Mouse (Mus musculus) cerebellum, adult 2 months (tissue): ENCODE measurements around the gene Herpud1. TPM values are rescaled to one million over a fixed set of nuclear protein-coding genes. Genes with fewer than 3 reads are reported as not detected.
"Not testable (repeated sequence)": the region's sequence is repeated elsewhere in the genome, so short reads cannot be mapped to it uniquely, and the experiment has no call there.

Experiments
- DNase-seq, 2 experiments: peaks; one replicate each; pipeline ENCODE4 v3.0.0; 2021
- H3K27ac ChIP-seq: fragments of 200-500 bp; 2 replicates; pipeline ENCODE4 v1.5.1; 2012; ENCODE audit warnings: low read length, control low read depth, inconsistent platforms; ENCODE audit not compliant: insufficient read depth
- H3K27me3 ChIP-seq: fragments of 200-500 bp; 2 replicates; pipeline ENCODE4 v1.6.1; 2012; ENCODE audit warnings: inconsistent platforms, mild to moderate bottlenecking, low read length, moderate library complexity; ENCODE audit not compliant: control insufficient read depth, insufficient read depth
- H3K4me1 ChIP-seq: fragments of 200-500 bp; 2 replicates; pipeline ENCODE4 v1.6.1; 2011; ENCODE audit warnings: low read length; ENCODE audit not compliant: control insufficient read depth, insufficient read depth
- H3K4me3 ChIP-seq: fragments of 200-500 bp; replicated peaks from 2 replicates; pipeline ENCODE3; 2011; ENCODE audit warnings: mild to moderate bottlenecking, low read depth, low read length, control low read depth; ENCODE audit not compliant: insufficient read depth
- CTCF ChIP-seq: fragments of 200-500 bp; IDR thresholded peaks from 2 replicates; pipeline ENCODE4 v1.5.1; 2011; ENCODE audit warnings: low read depth, mild to moderate bottlenecking, control low read depth, low read length, moderate library complexity, borderline replicate concordance; ENCODE audit not compliant: insufficient read depth
- POLR2A ChIP-seq: fragments of 200-500 bp; IDR thresholded peaks from 2 replicates; pipeline ENCODE4 v1.6.1; 2011; ENCODE audit warnings: low read length, control low read depth, borderline replicate concordance; ENCODE audit not compliant: insufficient read depth
- WGBS: fragments of 180-500 bp; shearing (Covaris S2); methylation state at CpG from one replicate; pipeline ENCODE4 v1.1.7; 2018; 5-methylcytosine and 5-hydroxymethylcytosine counted together
- polyA plus RNA-seq: library from polyadenylated mRNA; depleted of rRNA; stranded (reverse); fragments of >200 nt; gene quantifications from 2 replicates; pipeline ENCODE4 v1.2.3, GENCODE M21; 2012

Herpud1 gene
- polyA plus RNA-seq, 1 experiment: 119 TPM

- no peak overlapping the region for H3K27ac ChIP-seq
- no peak for TF ChIP-seq POLR2A
- TF ChIP-seq CTCF: no peak
- no peaks in the 10 kb centered on the region for H3K27me3 ChIP-seq
- 88% methylated on average over 3 of the region's 3 CpGs for WGBS
- DNase-seq: no peak
- peaks cover 2% of the 10 kb centered on the region; the same call in 1 of the 2 replicates for H3K4me1 ChIP-seq
- no peak overlapping the region for H3K4me3 ChIP-seq
These were observed 13.2 kb downstream of the Herpud1 start for GRCm38 (mm10) chr8:94399361-94399953.

GRCm38 (mm10) chr8:94399957-94400356 lies 13.7 kb downstream of the Herpud1 start:
- 61% methylated on average over 2 of the region's 2 CpGs for WGBS

GRCm38 (mm10) chr8:94408443-94409080 lies 22.3 kb downstream of the Herpud1 start:
- DNase-seq: no peak
- H3K27ac ChIP-seq: no peak overlapping the region
- TF ChIP-seq POLR2A: no peak
- WGBS: 73% methylated on average over 8 of the region's 8 CpGs
- no peaks in the 10 kb centered on the region for H3K27me3 ChIP-seq
- H3K4me3 ChIP-seq: no peak overlapping the region
- H3K4me1 ChIP-seq: no peaks in the 10 kb centered on the region

More at GRCm38 (mm10) chr8:94399957-94400356, 13.7 kb downstream of the Herpud1 start:
- not testable (repeated sequence) for H3K4me3 ChIP-seq, H3K27ac ChIP-seq, H3K4me1 ChIP-seq, H3K27me3 ChIP-seq, DNase-seq

GRCm38 (mm10) chr8:94409523-94409922 lies 23.3 kb downstream of the Herpud1 start:
- Histone ChIP-seq H3K4me1 (no peaks in the 10 kb centered on the region), H3K4me3 (no peak overlapping the region), H3K27ac (no peak overlapping the region), H3K27me3 (no peaks in the 10 kb centered on the region)
- WGBS: 77% methylated on average over 7 of the region's 7 CpGs
- no peak for TF ChIP-seq POLR2A
- TF ChIP-seq CTCF: no peak
- no peak for DNase-seq

- H3K27me3 ChIP-seq: no peaks in the 10 kb centered on the region
- TF ChIP-seq CTCF (no peak), POLR2A (no peak)
- H3K4me1 ChIP-seq: no peaks in the 10 kb centered on the region
- no peak overlapping the region for H3K4me3 ChIP-seq
- H3K27ac ChIP-seq: no peak overlapping the region
- DNase-seq: no peak
- 83% methylated on average over 6 of the region's 6 CpGs for WGBS
These were observed 26.3 kb downstream of the Herpud1 start for GRCm38 (mm10) chr8:94412518-94412917.

- TF ChIP-seq CTCF: no peak
- Histone ChIP-seq H3K4me1 (no peaks in the 10 kb centered on the region; the same call in 1 of the 2 replicates), H3K27me3 (no peaks in the 10 kb centered on the region), H3K27ac (no peak overlapping the region), H3K4me3 (no peak overlapping the region)
- WGBS: 89% methylated on average over 6 of the region's 6 CpGs
- no peak for DNase-seq
These were observed 27.3 kb downstream of the Herpud1 start for GRCm38 (mm10) chr8:94413509-94413908.

- TF ChIP-seq POLR2A (no peak), CTCF (no peak)
- no peak for DNase-seq
- whole genome bisulfite sequencing: 46% methylated on average over 2 of the region's 2 CpGs
These were observed 29.0 kb downstream of the Herpud1 start for GRCm38 (mm10) chr8:94415218-94415617.

GRCm38 (mm10) chr8:94418017-94418416 lies 31.8 kb downstream of the Herpud1 start:
- no peak for TF ChIP-seq POLR2A
- no peak for TF ChIP-seq CTCF
- DNase-seq: no peak
- 76% methylated on average over 9 of the region's 9 CpGs for WGBS
- Histone ChIP-seq H3K27ac (no peak overlapping the region), H3K4me1 (no peaks in the 10 kb centered on the region; the same call in 1 of the 2 replicates), H3K27me3 (no peaks in the 10 kb centered on the region), H3K4me3 (no peak overlapping the region)

More at GRCm38 (mm10) chr8:94415218-94415617, 29.0 kb downstream of the Herpud1 start:
- Histone ChIP-seq H3K27ac (no peak overlapping the region), H3K27me3 (no peaks in the 10 kb centered on the region), H3K4me3 (no peak overlapping the region), H3K4me1 (no peaks in the 10 kb centered on the region; the same call in 1 of the 2 replicates)
